Mouse (Mus musculus): ENCODE measurements around the gene Ntm. TPM values are rescaled to one million over a fixed set of nuclear protein-coding genes. Genes with fewer than 3 reads are reported as not detected.

Gene Ntm
- polyA plus RNA-seq, 1 experiment from 2014 or later, result 160 TPM

GRCm38 (mm10) chr9:29123828-29124227, 839.1 kb downstream of the Ntm start:
- no peak overlapping the region for H3K9ac ChIP-seq (replicated peaks; ENCODE audit: low read length)
- ATAC-seq (ENCODE audit: low FRiP score, low TSS enrichment) (no peak), DNase-seq (no peak)
- no peak overlapping the region for H3K27ac ChIP-seq (replicated peaks; ENCODE audit: low read depth, low read length)
- no peak overlapping the region for H3K4me2 ChIP-seq (ENCODE audit: low read length)
- H3K27me3 ChIP-seq (ENCODE audit: control insufficient read depth, insufficient read depth, low read length), result no peaks in the 10 kb centered on the region
- H3K9me3 ChIP-seq (ENCODE audit: control insufficient read depth, low read length), result no peaks in the 10 kb centered on the region
- no peaks in the 10 kb centered on the region for H3K4me1 ChIP-seq (ENCODE audit: control insufficient read depth, insufficient read depth, low read length)
- H3K36me3 ChIP-seq (ENCODE audit: control insufficient read depth, insufficient read depth, low read length), result no peaks in the 10 kb centered on the region
- 71% methylated on average over 2 of the region's 2 CpGs for WGBS
- H3K4me3 ChIP-seq (replicated peaks; ENCODE audit: low read depth, low read length), result no peak overlapping the region

GRCm38 (mm10) chr9:29117561-29118112, 845.3 kb downstream of the Ntm start:
- Histone ChIP-seq H3K4me2 (ENCODE audit: low read length) (no peak overlapping the region), H3K27ac (replicated peaks; ENCODE audit: low read depth, low read length) (no peak overlapping the region), H3K9ac (replicated peaks; ENCODE audit: low read length) (no peak overlapping the region), H3K4me1 (ENCODE audit: control insufficient read depth, insufficient read depth, low read length) (no peaks in the 10 kb centered on the region), H3K9me3 (ENCODE audit: control insufficient read depth, low read length) (no peaks in the 10 kb centered on the region), H3K36me3 (ENCODE audit: control insufficient read depth, insufficient read depth, low read length) (no peaks in the 10 kb centered on the region), H3K27me3 (ENCODE audit: control insufficient read depth, insufficient read depth, low read length) (no peaks in the 10 kb centered on the region), H3K4me3 (replicated peaks; ENCODE audit: low read depth, low read length) (no peak overlapping the region)
- no peak for ATAC-seq (ENCODE audit: low FRiP score, low TSS enrichment)
- WGBS, result 36% methylated on average over 2 of the region's 2 CpGs
- DNase-seq, result no peak

GRCm38 (mm10) chr9:29115337-29115736, 847.6 kb downstream of the Ntm start:
- ATAC-seq (ENCODE audit: low FRiP score, low TSS enrichment) (no peak), DNase-seq (no peak)
- no peak overlapping the region for H3K9ac ChIP-seq (replicated peaks; ENCODE audit: low read length)

GRCm38 (mm10) chr9:29106771-29107170, 856.2 kb downstream of the Ntm start:
- DNase-seq (no peak), ATAC-seq (ENCODE audit: low FRiP score, low TSS enrichment) (no peak)
- WGBS, result 43% methylated on average over 3 of the region's 3 CpGs
- Histone ChIP-seq H3K36me3 (ENCODE audit: control insufficient read depth, insufficient read depth, low read length) (no peaks in the 10 kb centered on the region), H3K27me3 (ENCODE audit: control insufficient read depth, insufficient read depth, low read length) (no peaks in the 10 kb centered on the region), H3K4me1 (ENCODE audit: control insufficient read depth, insufficient read depth, low read length) (no peaks in the 10 kb centered on the region), H3K4me2 (ENCODE audit: low read length) (no peak overlapping the region), H3K4me3 (replicated peaks; ENCODE audit: low read depth, low read length) (no peak overlapping the region), H3K27ac (replicated peaks; ENCODE audit: low read depth, low read length) (no peak overlapping the region), H3K9ac (replicated peaks; ENCODE audit: low read length) (no peak overlapping the region), H3K9me3 (ENCODE audit: control insufficient read depth, low read length) (no peaks in the 10 kb centered on the region)

More at GRCm38 (mm10) chr9:29115337-29115736, 847.6 kb downstream of the Ntm start:
- no peaks in the 10 kb centered on the region for H3K4me1 ChIP-seq (ENCODE audit: control insufficient read depth, insufficient read depth, low read length)
- no peak overlapping the region for H3K4me2 ChIP-seq (ENCODE audit: low read length)
- no peaks in the 10 kb centered on the region for H3K27me3 ChIP-seq (ENCODE audit: control insufficient read depth, insufficient read depth, low read length)
- no peak overlapping the region for H3K27ac ChIP-seq (replicated peaks; ENCODE audit: low read depth, low read length)
- 39% methylated on average over 2 of the region's 2 CpGs for WGBS
- H3K9me3 ChIP-seq (ENCODE audit: control insufficient read depth, low read length), result no peaks in the 10 kb centered on the region
- H3K36me3 ChIP-seq (ENCODE audit: control insufficient read depth, insufficient read depth, low read length), result no peaks in the 10 kb centered on the region
- H3K4me3 ChIP-seq (replicated peaks; ENCODE audit: low read depth, low read length), result no peak overlapping the region

GRCm38 (mm10) chr9:29104442-29104841, 858.5 kb downstream of the Ntm start:
- H3K4me2 ChIP-seq (ENCODE audit: low read length), result no peak overlapping the region
- DNase-seq, result no peak
- no peak overlapping the region for H3K9ac ChIP-seq (replicated peaks; ENCODE audit: low read length)
- H3K4me3 ChIP-seq (replicated peaks; ENCODE audit: low read depth, low read length), result no peak overlapping the region
- no peak overlapping the region for H3K27ac ChIP-seq (replicated peaks; ENCODE audit: low read depth, low read length)
- no peaks in the 10 kb centered on the region for H3K9me3 ChIP-seq (ENCODE audit: control insufficient read depth, low read length)
- WGBS, result 90% methylated on average over 5 of the region's 5 CpGs
- no peaks in the 10 kb centered on the region for H3K27me3 ChIP-seq (ENCODE audit: control insufficient read depth, insufficient read depth, low read length)
- no peaks in the 10 kb centered on the region for H3K36me3 ChIP-seq (ENCODE audit: control insufficient read depth, insufficient read depth, low read length)
- H3K4me1 ChIP-seq (ENCODE audit: control insufficient read depth, insufficient read depth, low read length), result no peaks in the 10 kb centered on the region
- ATAC-seq (ENCODE audit: low FRiP score, low TSS enrichment), result no peak

- Histone ChIP-seq H3K27ac (replicated peaks; ENCODE audit: low read depth, low read length) (no peak overlapping the region), H3K9me3 (ENCODE audit: control insufficient read depth, low read length) (no peaks in the 10 kb centered on the region)
- no peak for ATAC-seq (ENCODE audit: low FRiP score, low TSS enrichment)
Measured at GRCm38 (mm10) chr9:29103993-29104392, 858.9 kb downstream of the Ntm start.

GRCm38 (mm10) chr9:29100624-29101023, 862.3 kb downstream of the Ntm start:
- 85% methylated on average over 5 of the region's 5 CpGs for WGBS
- no peaks in the 10 kb centered on the region for H3K27me3 ChIP-seq (ENCODE audit: control insufficient read depth, insufficient read depth, low read length)
- DNase-seq (no peak), ATAC-seq (ENCODE audit: low FRiP score, low TSS enrichment) (no peak)
- H3K4me2 ChIP-seq (ENCODE audit: low read length), result no peak overlapping the region
- no peaks in the 10 kb centered on the region for H3K36me3 ChIP-seq (ENCODE audit: control insufficient read depth, insufficient read depth, low read length)
- H3K4me1 ChIP-seq (ENCODE audit: control insufficient read depth, insufficient read depth, low read length), result no peaks in the 10 kb centered on the region
- H3K9me3 ChIP-seq (ENCODE audit: control insufficient read depth, low read length), result no peaks in the 10 kb centered on the region
- H3K9ac ChIP-seq (replicated peaks; ENCODE audit: low read length), result no peak overlapping the region
- no peak overlapping the region for H3K27ac ChIP-seq (replicated peaks; ENCODE audit: low read depth, low read length)
- H3K4me3 ChIP-seq (replicated peaks; ENCODE audit: low read depth, low read length), result no peak overlapping the region

More at GRCm38 (mm10) chr9:29103993-29104392, 858.9 kb downstream of the Ntm start:
- Histone ChIP-seq H3K9ac (replicated peaks; ENCODE audit: low read length) (no peak overlapping the region), H3K27me3 (ENCODE audit: control insufficient read depth, insufficient read depth, low read length) (no peaks in the 10 kb centered on the region), H3K36me3 (ENCODE audit: control insufficient read depth, insufficient read depth, low read length) (no peaks in the 10 kb centered on the region), H3K4me1 (ENCODE audit: control insufficient read depth, insufficient read depth, low read length) (no peaks in the 10 kb centered on the region), H3K4me3 (replicated peaks; ENCODE audit: low read depth, low read length) (no peak overlapping the region), H3K4me2 (ENCODE audit: low read length) (no peak overlapping the region)
- DNase-seq, result no peak
- WGBS, result 60% methylated on average over 6 of the region's 6 CpGs

GRCm38 (mm10) chr9:29092443-29092842, 870.5 kb downstream of the Ntm start:
- no peak overlapping the region for H3K9ac ChIP-seq (replicated peaks; ENCODE audit: low read length)
- no peaks in the 10 kb centered on the region for H3K27me3 ChIP-seq (ENCODE audit: control insufficient read depth, insufficient read depth, low read length)
- H3K27ac ChIP-seq (replicated peaks; ENCODE audit: low read depth, low read length), result no peak overlapping the region
- no peaks in the 10 kb centered on the region for H3K4me1 ChIP-seq (ENCODE audit: control insufficient read depth, insufficient read depth, low read length)
- no peaks in the 10 kb centered on the region for H3K36me3 ChIP-seq (ENCODE audit: control insufficient read depth, insufficient read depth, low read length)
- DNase-seq (no peak), ATAC-seq (ENCODE audit: low FRiP score, low TSS enrichment) (no peak)
- no peak overlapping the region for H3K4me3 ChIP-seq (replicated peaks; ENCODE audit: low read depth, low read length)
- H3K9me3 ChIP-seq (ENCODE audit: control insufficient read depth, low read length), result no peaks in the 10 kb centered on the region
- H3K4me2 ChIP-seq (ENCODE audit: low read length), result no peak overlapping the region

- Histone ChIP-seq H3K27me3 (ENCODE audit: control insufficient read depth, insufficient read depth, low read length) (no peaks in the 10 kb centered on the region), H3K9me3 (ENCODE audit: control insufficient read depth, low read length) (no peaks in the 10 kb centered on the region), H3K4me3 (replicated peaks; ENCODE audit: low read depth, low read length) (no peak overlapping the region), H3K27ac (replicated peaks; ENCODE audit: low read depth, low read length) (no peak overlapping the region), H3K4me1 (ENCODE audit: control insufficient read depth, insufficient read depth, low read length) (no peaks in the 10 kb centered on the region), H3K36me3 (ENCODE audit: control insufficient read depth, insufficient read depth, low read length) (no peaks in the 10 kb centered on the region), H3K4me2 (ENCODE audit: low read length) (no peak overlapping the region), H3K9ac (replicated peaks; ENCODE audit: low read length) (no peak overlapping the region)
- WGBS, result 62% methylated on average over 5 of the region's 5 CpGs
- ATAC-seq (ENCODE audit: low FRiP score, low TSS enrichment), result no peak
- DNase-seq, result no peak
Measured at GRCm38 (mm10) chr9:29088657-29089056, 874.3 kb downstream of the Ntm start.

Data from midbrain, embryonic 14.5 days (tissue).